Mouse (Mus musculus) left cerebral cortex, adult 18-20 months (tissue): ENCODE measurements around the gene Zfp428. TPM values are rescaled to one million over a fixed set of nuclear protein-coding genes. Genes with fewer than 3 reads are reported as not detected.

Experiments used
- DNase-seq, 2 experiments: peaks; one replicate each; pipeline ENCODE4 v3.0.0; 2021 to 2022; ENCODE audit warnings: low spot score in 2 of 2, mixed read lengths in 1 of 2
- long read RNA-seq, 2 experiments: library from polyadenylated mRNA; stranded (forward); transcript quantifications; one replicate each; pipeline ENCODE4 v2.0.0; 2021
- total RNA-seq, 2 experiments: library from RNA; stranded (reverse); gene quantifications; 2 replicates each; pipeline ENCODE4 v1.2.3; 2021

Zfp428 gene
- 10 to 100 TPM; 47.7 to 49.3 TPM for total RNA-seq
- long read RNA-seq, experiment 1, transcript Zfp428-201 (3 exons, 1,182 nt), result major isoform, 30 of 44 reads
- long read RNA-seq, experiment 1, transcript Zfp428-203 (3 exons, 1,159 nt), result minor isoform, 9 of 44 reads
- long read RNA-seq, experiment 1, partial matches to known transcripts, result 0 of 44 reads
- long read RNA-seq, experiment 1, other reads (novel, unspliced or antisense), result 5 of 44 reads
- long read RNA-seq, experiment 2, transcript Zfp428-201 (3 exons, 1,182 nt), result major isoform, 25 of 43 reads
- long read RNA-seq, experiment 2, transcript Zfp428-203 (3 exons, 1,159 nt), result minor isoform, 7 of 43 reads
- long read RNA-seq, experiment 2, partial matches to known transcripts, result 0 of 43 reads
- long read RNA-seq, experiment 2, other reads (novel, unspliced or antisense), result 11 of 43 reads

GRCm38 (mm10) chr7:24506838-24507725 lies at the start of gene Zfp428:
Zfp428 (plus strand) TSS chr7:24507006.
- peak; percentile 75 to 85 for DNase-seq

DNA sequence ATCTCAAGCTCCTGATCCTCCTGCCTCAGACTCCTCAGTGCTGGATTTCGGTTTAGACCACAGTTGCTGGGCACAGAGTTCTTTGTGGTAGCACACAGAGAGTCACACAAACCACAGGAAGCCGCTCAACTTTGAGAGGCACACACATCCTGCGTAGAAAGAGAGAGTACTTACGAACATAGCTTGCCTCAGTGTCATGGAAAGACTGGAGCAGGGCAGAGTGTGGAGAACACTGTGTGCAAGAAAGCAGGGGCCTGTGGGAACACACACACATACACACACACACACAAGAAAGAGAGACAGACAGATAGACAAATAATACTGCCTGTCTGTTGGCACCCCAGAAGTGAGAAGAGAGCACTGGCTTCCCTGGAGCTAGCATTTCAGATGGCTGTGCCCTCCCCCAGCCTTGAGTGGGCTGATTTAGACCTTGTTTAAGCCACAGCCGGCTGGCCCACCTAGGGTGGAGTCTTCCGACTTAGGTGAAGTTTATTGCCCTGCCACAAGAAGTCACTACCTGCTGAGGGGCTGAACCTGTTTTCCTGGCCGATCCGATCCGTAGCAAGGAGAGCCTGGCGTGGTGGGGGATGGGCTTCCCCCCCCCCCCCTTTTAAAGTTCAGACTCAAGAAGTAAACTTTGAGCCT lies 49.0 kb upstream of the Zfp428 start:
- DNase-seq, result no peak

GRCm38 (mm10) chr7:24459440-24459839 lies 47.4 kb upstream of the Zfp428 start:
- no peak for DNase-seq

- DNase-seq, result no peak
Observed at GRCm38 (mm10) chr7:24459843-24460242, 47.0 kb upstream of the Zfp428 start.

- DNase-seq, result no peak
Observed at GRCm38 (mm10) chr7:24461376-24462051, 45.3 kb upstream of the Zfp428 start.

DNA sequence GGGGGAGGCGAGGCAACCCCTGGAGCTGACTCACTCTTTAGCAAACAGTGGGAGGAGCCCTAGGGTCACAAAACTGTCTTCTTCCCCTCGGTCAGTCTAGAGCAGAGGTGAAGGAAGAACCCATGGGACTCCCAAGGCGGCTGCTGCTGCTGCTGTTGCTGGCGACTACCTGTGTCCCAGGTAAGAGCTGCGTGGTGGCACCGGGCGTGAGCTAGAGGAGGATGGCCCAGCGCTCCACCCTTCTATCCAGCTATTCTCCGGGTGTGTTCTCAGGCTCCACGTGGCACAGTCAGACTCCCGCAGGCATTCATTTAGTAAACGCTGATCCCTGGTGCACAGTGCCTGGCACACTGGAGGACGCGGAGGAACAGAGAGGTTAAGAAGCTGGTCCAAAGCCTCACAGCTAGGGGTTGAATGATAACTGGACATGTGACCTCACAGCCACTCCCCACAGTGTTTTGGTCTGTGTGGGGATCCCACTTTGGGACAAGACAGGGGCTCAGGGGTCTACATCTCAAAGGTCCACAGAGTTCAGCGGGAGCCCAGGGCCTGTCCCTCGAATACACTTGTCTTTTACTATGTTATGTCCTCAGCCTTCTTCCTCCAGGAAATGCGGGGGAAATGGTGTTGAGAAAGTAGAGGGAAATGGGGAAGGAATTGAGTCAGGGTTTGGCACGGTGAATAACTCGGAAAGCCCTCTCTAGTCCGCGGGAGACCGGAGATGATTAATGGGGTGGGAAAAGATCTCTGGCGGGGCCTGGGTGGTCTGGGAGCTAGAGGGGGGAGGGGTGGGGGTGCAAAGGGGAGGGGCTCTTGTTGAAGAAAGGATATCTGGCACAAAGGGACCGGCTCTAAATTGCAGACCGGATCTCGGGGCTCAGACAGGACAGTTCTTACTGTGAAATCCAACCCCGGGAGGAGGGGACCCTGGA lies 44.2 kb upstream of the Zfp428 start, which contains the start of gene Plaur:
TSS of gene Plaur (plus strand) at position 97 of the 932 bp plus-strand sequence.
- no peak for DNase-seq

DNA sequence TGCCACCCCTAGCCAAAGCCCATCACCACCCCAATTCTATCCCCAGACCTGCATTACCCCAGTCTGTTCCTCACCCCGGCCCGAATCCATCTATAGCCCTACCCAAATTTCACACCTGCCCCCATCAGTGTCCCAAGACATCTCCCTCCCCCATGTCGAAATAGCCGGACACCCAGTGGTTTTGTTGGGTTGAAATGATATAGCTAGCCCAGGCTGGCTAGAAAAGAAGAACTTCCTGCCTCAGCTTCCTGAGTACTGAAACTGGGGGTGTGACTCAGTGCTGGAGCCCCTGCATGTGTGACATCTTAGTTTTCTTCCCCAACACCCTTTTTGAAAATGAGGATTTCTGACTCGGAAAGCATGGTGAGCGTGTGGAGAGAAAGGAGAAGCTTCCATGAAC lies 40.0 kb upstream of the Zfp428 start:
- DNase-seq, result no peak

DNA sequence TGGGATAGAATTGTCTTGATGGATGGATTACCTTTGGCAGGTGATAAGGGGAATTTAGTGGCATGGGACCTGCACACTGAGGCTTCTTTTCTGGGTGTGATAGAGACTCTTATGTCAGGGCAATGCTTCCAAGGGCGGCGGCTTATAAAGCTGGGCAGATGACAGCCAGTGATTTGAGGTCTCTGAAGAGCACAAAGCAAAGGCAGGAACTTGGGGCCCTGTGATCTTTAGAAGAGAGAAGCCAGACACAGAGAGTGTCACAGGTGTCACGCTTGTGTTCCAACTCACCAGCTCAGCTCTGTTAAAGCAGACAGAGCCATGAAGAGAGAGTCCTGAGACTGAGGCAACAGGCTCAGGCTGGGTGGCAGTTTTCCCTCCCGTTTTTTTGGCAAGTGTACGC lies 38.9 kb upstream of the Zfp428 start:
- DNase-seq, result no peak

- DNase-seq, result no peak
Observed at GRCm38 (mm10) chr7:24469126-24469525, 37.7 kb upstream of the Zfp428 start.

- DNase-seq, result no peak
Observed at GRCm38 (mm10) chr7:24470356-24470755, 36.5 kb upstream of the Zfp428 start.

DNA sequence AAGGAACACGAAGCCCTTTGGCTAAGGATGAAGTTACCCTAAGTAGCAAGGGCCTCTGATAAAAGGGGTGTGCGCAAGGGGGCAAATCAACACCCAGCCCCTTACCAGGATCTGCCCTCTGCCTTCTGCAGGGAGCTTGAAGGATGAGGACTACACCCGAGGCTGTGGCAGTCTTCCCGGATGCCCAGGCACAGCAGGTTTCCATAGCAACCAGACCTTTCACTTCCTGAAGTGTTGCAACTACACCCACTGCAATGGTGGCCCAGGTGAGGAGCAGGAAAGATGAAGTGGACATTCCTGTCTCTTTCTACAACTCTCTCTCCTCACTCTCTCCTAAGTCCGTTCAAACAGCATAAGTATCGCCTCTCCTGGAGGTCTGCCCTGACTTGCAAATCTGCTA lies 34.4 kb upstream of the Zfp428 start:
- DNase-seq, result no peak

- no peak for DNase-seq
Observed at GRCm38 (mm10) chr7:24472937-24473336, 33.9 kb upstream of the Zfp428 start.

DNA sequence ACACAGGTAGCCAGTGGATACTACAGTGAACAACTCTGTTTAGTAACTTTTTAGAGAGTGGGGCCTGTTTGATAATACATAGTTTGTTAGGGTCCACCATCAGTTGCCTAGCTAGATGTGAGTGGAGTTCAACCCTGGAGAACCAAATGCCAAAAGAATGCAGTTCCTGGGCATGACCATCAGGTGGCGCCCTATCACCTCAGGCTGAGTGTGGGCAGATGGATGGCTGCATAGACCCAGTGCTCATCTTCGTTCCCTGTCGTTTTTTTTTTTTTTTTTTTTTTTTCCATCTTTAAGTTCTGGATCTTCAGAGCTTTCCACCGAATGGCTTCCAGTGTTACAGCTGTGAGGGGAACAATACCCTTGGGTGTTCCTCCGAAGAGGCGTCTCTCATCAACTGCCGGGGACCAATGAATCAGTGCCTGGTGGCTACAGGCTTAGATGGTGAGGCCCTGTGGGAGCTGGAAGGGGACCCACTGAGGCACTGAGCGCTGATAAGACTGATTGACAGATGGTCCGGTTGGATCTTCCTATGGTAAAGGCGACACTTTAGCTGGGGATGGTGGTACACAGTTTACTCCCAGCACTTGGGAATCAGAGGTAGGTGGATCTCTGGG lies 32.8 kb upstream of the Zfp428 start:
- DNase-seq, result peak; percentile 74 to 81

- DNase-seq, result no peak
Observed at GRCm38 (mm10) chr7:24474811-24475506, 31.8 kb upstream of the Zfp428 start.

GRCm38 (mm10) chr7:24476338-24476737 lies 30.5 kb upstream of the Zfp428 start:
- DNase-seq, result no peak

- DNase-seq, result peak in 1 of 2 experiments; percentile 50
Observed at GRCm38 (mm10) chr7:24476856-24477255, 29.9 kb upstream of the Zfp428 start.

- DNase-seq, result no peak
Observed at GRCm38 (mm10) chr7:24478911-24479310, 27.9 kb upstream of the Zfp428 start.

- DNase-seq, result no peak
Observed at GRCm38 (mm10) chr7:24479685-24480084, 27.1 kb upstream of the Zfp428 start.
